Mouse (Mus musculus) heart, postnatal 25 days (tissue): ENCODE measurements around the gene Hadhb. TPM values are rescaled to one million over a fixed set of nuclear protein-coding genes. Genes with fewer than 3 reads are reported as not detected.

Experiments used
- DNase-seq: peaks from one replicate; pipeline ENCODE4 v3.0.0; 2022; ENCODE audit warnings: low spot score
- intact Hi-C: fragments of 180-260 bp; cut with DNase I; formaldehyde crosslinking; loops from one replicate; pipeline ENCODE4 v1.15.1; 2025
- total RNA-seq, 2 experiments: library from RNA; stranded (reverse); gene quantifications; 2 replicates each; pipeline ENCODE4 v1.2.3; 2021

The Hadhb gene
- total RNA-seq, 2 experiments from 2014 or later: 1,651 to 1,795 TPM

DNA sequence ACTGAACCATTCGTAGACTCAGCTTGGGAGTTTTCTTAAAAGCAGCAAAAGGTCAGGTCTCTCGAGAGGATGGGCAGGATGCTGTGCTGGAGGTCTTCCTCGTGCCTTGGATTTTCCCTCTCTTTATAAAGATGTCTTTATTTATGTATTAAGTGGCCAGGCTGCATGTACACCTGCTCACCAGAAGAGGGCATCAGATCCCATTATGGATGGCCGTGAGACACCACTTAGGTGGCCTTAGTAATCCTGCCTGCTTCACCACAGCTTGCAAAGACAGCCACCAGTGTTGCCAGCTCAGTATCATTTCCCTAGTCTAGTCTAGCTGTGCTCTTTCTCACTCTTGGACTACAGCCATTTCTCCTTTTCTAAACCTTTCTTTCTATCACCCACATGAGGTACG, 29.5 kb upstream of the Hadhb start:
- DNase-seq: no peak
- intact Hi-C loops: loop anchor here (5.0 kb wide), 2 partner anchors 47 to 67 kb away; no protein-coding TSS in a partner anchor

DNA sequence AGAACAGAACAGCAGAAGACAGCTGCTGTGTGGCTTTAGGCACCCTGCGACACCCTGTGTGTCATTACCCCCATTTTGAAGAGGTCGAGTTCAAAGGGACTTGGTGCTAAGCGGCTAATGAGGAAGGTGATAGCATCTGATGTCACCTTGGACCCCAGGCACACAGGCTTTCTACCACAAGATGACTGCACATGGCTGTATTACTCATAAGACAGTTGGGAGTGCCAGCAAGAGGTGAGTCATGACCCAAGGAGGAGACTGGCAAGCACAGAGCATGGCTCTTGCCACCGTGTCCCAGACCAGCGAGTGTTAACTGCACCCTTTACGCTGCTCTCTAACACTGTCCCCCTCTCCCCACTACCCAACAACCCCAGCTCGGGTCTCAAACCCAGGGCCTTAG, 28.3 kb upstream of the Hadhb start:
- intact Hi-C loops: loop anchor here (5.0 kb wide), 2 partner anchors 46 to 66 kb away; no protein-coding TSS in a partner anchor
- DNase-seq: no peak

DNA sequence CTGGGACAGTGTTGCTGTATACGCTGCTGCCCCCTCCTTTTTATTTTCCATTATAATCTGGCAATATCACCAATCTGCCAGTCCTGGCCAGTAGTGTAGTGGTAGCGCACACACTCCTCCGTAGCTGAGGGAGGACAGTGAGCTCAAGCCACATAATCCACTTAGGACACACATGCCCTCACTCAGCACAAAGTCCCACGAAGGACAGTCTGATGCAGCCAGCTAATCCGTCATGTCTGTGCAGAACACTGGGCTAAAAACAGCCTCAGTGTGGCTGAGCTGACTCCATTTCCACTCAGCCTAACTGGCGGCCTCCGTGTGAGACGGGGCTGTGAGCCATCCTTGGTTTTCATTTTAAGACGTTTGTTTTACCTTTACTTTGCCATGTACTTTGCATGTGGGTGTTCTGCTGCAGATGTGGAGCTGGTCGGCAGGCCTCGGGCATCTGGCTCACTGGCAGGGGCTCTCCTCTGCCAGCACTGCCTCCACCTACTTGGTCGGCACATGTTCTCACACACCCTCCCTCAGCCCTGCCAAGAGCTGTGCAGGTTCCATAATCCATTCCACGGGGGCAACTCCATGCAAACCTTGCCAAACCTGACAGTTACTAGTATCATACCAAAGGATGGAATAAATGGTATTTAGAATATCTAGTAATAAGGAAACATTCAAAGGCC, 27.0 kb upstream of the Hadhb start:
- intact Hi-C loops: loop anchor here (5.0 kb wide), 2 partner anchors 44 to 64 kb away; no protein-coding TSS in a partner anchor
- no peak for DNase-seq

DNA sequence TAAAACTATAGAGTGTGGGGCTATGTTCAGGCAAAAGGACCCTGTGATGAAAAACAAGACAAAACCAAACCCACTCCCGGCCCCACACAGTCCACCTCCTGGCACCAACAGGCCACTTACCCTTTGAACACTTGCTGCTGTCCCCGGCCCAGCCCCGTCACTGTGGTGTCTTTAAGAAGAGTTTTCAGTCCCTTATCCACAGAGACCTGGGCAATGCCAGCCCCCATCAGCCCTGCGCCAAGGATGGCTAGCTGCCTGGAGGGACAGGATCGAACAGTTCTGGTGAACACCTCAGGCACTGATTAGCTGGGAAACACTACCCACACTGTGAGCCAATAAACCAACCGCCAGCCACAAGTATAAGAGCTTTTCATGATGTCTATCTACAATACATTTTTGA, 26.4 kb upstream of the Hadhb start:
- intact Hi-C loops: loop anchor here (5.0 kb wide), 2 partner anchors 44 to 64 kb away; no protein-coding TSS in a partner anchor
- no peak for DNase-seq

DNA sequence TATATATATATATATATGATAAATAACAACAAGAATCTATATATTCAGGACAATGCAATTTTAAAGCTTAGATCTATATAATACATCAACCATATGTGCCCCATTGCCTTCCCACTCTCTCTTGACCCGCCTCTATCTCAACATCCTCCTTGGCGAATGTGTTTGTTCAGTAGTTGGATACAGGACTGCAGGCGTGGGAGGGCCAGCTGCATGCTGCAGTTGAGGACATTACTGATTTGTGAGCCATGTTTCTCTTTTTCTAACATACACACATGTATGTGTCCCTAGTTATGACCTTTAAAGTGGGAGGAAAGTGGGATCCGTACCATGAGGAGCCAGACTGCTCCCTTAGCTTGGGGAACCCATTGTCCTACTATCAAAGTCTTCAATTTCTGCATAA, 23.8 kb upstream of the Hadhb start:
- DNase-seq: no peak
- intact Hi-C loops: no loop called here

DNA sequence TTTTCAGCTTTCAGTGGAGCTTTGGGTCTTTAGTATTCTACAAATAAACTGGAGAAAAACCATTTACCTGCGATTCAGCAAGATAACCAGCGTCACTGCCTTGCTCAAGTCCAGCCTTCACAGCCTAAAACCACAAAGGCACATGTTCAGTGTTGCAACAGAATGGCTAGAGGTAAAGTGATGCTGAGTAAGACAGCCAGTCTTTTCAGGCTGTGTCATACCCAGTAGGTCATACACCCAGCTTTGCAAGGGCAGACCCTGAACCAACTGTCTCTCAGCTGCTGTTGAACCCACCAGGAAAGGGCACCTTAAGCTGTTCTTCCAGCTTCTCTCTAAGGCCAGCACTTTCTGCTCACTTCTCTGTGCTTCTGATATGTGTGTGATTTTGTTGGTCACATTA, 22.9 kb upstream of the Hadhb start:
- intact Hi-C loops: no loop called here
- no peak for DNase-seq

DNA sequence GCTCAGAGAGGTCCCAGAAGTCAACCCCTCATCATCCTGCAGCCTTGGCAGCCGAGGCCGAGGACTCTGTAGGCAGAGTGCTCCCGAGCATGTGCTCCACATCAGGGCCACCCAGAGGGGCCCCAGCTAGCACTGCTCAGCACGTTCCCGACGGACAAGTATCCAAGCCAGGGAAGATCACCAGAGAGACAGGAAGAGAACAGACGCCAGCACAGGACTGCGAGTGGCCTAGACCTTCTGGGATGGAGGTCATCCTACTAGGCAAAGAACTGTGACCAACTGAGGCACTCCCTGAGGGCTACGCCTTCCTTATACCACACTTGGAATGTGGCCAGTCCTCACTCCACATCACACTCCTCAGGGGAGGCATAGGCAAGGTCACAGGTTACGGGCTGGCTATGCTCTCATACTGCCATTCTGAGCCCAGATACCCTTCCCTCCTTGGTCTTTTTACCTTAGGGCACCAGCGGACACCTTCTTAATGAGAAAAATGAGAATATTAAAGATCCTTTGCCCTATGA, 19.3 kb upstream of the Hadhb start:
- intact Hi-C loops: no loop called here
- DNase-seq: no peak

DNA sequence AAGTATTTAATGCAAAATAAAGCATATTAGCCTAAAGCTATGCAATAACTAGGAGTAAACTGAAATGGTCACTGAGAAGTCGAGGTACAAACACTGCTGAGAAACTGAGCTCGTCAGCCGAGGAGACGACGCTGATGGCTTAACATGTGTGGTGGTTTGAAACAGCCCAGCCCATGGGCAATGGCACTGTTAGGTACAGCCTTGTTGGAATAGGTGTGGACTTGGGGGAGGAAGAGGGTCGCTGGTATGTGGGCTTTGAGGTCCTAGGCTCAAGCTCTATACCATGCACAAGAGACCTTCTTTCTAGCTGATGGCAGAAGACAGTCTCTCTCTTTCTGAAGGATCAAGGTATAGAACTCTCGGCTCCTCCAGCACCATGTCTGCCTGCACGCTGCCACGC, 17.8 kb upstream of the Hadhb start:
- intact Hi-C loops: no loop called here
- DNase-seq: no peak

DNA sequence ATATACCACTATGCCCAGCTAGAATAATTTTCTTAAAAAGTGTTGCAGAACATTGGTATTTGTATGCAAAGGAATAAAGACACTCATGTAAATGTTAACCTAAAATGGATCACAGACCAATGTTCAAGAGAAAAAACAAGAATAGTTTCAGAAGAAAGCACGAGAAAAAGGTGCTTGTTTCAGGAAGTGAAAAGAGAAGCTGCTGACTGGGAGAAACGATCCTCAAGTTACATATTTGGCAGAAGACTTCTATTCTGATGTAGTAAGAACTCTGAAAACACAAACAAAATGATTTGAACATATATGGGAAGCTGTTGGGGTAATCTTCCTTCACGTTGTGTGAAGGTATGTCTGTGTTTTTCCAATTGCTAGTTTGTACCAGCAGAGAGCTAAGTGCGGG, 16.9 kb upstream of the Hadhb start:
- no peak for DNase-seq
- intact Hi-C loops: no loop called here

DNA sequence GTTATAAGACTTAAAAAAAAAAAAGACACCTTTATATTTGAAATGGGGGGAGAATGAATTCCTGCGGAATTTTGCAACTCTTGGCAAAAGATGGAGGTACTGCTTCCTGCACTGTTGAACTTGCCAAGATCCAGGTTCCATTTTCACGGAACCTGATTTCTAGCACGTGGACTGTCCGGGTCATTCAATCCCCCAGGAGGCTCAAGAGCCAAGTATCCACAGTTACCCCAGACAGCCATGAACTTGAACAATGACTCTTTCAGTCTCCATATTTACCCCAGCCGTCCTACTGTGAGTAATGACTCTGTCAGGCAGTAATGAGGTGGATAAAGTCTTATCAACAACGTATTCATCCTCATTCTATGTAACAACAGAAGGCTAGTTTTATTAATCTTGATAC, 8.5 kb upstream of the Hadhb start:
- DNase-seq: no peak
- intact Hi-C loops: no loop called here

DNA sequence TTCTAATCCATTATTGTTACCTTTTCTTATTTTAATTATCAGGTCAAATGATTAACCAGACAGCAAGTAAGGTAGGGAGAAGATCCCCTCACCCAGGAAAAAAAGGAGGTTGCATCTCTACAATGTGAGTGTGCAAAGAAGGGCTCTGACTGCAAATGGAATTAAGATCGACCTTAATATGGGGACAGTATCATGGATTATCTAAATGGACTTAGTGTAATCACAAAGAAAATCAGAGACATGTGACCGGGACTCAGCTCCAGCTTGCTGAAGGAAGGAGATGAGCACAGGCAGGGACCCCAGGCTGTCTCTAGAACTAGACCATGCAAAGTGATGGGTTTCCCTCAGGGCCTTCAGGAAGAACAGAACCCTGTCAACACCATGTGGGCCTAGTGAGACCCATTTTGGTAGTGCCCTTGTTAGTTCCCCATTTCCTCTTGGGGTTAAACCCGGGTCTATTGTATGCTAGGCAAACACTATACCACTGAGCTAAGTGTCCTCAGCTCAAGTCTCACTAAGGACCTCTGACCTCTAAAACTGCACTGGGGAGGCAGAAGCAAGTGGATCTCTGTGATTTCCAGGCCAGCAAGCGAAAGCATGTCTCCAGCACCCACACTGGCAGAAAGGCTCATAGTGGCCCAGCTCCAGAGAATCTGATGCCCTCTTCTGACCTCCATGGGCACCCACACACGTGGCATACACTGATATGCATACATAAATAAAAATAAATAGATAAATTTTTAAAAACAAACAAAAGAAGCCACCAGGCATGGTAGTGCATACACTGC, 6.7 kb upstream of the Hadhb start:
- intact Hi-C loops: no loop called here
- DNase-seq: no peak

DNA sequence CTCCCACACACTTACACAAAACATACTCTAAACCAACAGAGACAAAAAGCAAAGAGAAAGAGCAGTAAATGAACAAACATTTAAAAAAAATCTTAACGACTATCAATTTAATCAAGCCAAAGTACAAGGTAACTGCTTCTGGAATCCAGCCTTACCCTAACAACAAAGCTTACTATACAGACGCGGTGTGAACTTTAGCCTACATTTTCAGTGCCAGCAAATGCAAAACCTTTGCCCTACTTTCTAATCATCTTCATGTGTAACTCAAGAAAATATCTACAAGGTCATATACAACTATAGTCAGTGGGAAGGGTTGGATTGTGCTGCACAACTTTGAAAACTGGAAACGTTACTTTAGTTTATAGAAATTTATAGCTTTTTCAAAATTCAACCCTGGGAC, 3.0 kb upstream of the Hadhb start:
- DNase-seq: no peak
- intact Hi-C loops: no loop called here

DNA sequence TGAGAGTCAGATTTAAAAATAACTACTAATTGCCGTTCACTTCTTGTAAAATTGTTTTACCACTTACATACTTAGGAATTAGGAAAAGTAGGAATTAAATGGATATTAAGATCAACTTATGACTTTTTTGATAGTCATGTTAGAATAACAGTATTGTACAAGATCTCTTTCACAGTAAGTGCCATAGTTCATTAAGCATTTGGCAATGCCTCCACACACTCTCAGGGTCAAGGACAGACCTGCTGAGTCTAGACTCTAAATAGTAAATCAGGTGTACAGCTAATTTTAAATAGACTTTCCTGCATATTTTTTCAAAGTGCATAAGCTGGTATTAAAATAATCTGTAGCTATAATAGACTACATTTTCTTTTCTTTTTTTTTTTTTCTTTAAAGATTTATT, 2.6 kb upstream of the Hadhb start:
- no peak for DNase-seq
- intact Hi-C loops: no loop called here

DNA sequence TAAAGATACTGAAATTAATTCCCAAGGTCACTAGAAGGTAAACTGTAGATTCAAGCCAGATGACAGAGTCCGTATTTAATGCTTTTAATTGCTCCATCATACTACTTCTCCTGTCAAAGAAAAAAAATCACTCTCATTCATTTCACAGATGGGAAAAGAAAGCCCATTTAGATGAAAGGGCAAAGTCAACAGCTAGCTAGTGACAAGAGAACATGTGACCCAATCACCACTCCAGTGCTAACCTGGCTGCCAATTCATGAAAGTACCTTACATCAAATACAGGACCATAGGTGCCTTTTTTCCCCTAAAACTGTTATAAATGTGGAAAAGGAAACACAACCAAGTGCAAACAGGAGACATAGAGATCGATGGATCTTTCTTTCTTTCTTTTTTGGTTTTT, 1.8 kb upstream of the Hadhb start:
- intact Hi-C loops: no loop called here
- no peak for DNase-seq

DNA sequence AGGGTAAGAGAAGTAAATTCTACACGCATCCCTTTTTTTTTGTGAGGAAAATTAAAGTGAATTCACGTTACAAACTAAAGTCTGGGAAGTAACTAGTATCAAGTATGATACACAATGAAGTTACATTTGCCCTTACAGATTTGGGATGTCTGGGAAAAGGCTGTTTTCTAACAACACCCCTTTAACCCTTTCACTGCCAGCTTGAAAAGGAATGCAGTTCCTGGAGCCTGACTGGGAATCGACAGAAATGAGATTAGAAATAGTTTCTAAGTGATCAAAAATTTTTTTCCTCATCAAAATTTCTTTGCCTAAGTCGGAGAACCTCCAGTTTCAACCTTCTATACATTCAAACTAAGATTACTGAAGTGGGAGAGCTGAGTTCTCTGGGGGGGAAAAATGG, 1.0 kb upstream of the Hadhb start:
- intact Hi-C loops: no loop called here
- DNase-seq: no peak

DNA sequence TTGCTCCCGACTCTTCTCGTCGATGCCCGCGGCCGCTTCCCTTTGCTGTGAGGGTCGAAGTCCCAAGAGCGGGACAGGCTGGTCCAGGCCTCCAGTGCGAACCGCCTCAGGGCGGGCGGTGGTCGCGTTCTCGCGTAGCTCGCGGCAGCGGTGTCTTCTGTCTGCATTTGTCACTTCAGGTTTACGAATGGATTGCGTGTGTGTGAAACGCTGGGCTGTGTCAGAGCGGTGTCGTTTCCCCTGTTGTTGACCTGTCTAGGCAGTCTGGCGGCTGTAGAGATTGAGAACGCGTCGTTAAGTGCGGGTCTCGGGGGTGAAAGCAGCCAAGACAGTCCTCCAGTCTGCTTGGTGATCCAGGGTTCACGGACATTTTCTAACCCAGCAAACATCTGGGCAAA, 346 bp downstream of the Hadhb start:
- no peak for DNase-seq
- intact Hi-C loops: no loop called here

DNA sequence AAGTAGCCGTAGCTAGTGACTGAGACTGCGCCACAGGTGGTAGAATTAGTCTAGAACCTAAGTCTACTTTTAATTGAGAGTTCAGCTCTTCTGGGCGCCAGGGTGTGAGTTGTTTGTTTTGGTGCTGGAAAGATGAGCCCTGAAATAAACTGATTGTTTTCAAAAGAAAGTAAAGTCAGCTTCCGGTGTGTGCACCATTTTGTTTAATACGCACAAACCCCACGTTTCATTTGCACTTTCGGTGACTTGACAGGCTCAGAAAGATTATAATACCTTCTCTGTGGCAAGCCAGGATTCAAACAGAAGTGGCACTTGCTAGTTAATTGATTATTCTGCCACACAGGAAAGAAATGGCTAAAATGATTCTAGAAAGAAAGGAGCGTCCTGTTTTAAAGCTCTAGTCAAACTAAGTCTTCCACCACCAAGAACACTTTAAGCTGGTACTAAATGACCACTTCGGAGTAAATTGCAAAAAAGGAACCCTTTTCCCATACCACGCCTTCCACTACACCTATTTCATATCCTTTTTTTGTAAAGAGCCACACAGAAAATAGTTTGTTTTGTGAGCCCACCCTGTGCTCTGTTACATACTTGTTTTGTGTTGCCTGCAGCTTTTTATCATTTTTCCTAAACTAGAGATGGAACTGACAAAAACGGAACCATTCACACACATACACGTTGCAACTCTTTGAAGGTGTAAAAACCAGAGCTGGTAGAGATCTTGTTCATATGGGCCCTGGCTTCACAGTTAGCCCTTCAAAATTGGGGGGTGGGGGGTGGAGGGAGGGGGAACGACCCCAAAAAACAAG, 977 bp downstream of the Hadhb start:
- DNase-seq: no peak
- intact Hi-C loops: no loop called here

DNA sequence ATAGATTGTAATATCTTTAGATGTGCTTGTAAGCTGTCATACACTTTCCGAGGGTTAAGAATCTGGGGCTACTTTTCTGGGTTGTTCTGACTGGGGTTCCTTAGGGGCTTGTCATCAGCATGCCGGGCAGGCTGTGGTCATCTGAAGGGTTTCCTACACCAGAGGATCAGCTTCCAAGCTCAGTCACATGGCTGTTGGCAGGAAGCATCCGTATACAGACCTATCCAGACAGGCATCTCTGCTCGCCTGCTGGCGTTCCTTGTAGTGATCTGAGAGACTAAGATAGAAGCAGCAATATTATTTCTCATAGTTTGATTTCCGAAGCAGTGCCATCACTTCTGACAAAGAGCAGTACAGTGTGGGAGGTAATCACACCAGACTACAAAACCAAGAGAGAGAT, 4.6 kb downstream of the Hadhb start:
- DNase-seq: no peak
- intact Hi-C loops: no loop called here

DNA sequence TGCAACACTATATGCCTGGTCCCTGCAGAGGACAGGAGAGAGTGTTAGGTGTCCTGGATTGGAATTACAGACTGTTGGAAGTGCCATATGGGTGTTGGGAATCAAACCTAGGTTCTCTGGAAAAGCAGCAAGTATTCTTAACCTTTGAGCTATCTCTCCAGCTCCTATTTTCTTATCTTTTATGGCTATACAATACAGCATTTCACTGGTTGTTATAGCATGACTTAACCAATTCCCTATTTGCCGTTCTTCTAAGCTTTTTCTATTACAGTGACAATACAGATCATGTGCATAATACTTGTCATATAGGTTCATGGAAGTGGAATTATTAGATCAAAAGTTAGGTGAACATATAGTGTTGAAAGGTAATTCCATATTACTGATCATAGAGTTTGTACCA, 6.8 kb downstream of the Hadhb start:
- intact Hi-C loops: no loop called here
- no peak for DNase-seq

DNA sequence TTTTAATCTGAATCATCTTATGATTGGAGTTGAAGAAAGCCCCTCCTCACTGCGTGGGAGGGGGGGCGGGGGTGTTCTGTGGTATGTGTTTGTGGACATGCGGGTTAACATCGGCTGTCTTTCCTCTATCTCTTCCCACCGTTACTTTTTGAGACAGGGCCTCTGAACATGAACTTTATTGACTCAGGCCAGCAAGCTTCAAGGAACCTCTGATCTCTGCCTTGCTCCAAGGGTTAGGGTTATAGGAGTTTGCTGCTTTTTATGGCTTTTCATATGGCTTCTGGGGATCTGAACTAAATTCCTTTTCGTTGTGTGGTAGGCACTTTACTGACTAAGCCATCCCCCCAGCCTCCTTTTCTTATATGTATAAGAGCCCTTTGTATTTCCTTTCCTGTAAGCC, 7.3 kb downstream of the Hadhb start:
- DNase-seq: no peak
- intact Hi-C loops: no loop called here
